Mouse (Mus musculus): ENCODE results near the gene Ifitm10.

DNA sequence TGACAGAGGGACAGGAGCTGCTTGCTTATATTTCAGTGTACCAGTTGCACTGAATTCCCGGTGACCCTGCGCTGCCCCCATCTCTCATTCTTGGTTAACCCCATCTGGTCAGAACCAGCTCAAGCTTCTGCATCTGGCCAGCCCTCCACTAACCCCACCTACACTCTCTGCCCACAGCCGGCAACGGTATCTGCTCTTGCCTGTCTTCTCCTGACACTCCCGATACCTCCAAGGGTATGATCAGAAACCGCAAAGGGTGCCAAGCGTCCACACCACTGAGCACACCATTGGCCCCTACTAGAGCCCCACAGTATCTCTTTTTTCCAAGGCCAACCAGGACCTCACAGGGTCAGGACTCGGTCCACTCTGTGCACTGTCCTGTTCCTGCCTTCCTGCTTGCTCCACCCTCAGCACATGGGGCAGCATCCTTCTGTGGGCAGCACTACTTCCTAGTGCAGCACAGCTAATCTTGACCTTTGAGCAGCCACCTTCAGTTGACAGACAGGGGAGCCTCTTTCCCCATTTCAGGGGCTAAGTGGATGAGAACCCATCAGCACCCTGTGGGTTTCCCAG lies 18.8 kb downstream of the Ifitm10 start:
- TF ChIP-seq CTCF (IDR thresholded peaks at IDR 0.05; ENCODE audit: extremely low read depth, insufficient read length, insufficient replicate concordance, low read depth, low read length) = no peak
- TF ChIP-seq POLR2A (IDR thresholded peaks at IDR 0.05; ENCODE audit: low read depth, low read length) = no peak

All from small intestine, adult 2 months (tissue).